Mouse (Mus musculus) limb, embryonic 10.5 days (tissue): Measurements from ENCODE around the gene Ankrd11. TPM values are rescaled to one million over a fixed set of nuclear protein-coding genes. Genes with fewer than 3 reads are reported as not detected.

Source experiments
- DNase-seq: peaks from one replicate; pipeline ENCODE4 v3.0.0-alpha.2; 2017; ENCODE audit warnings: low spot score
- H3K27ac ChIP-seq: fragments of 300-500 bp; sonication (generic); 2 replicates; pipeline ENCODE4 v1.5.1; 2016; ENCODE audit warnings: mild to moderate bottlenecking
- H3K27me3 ChIP-seq: fragments of 300-500 bp; sonication (generic); 2 replicates; pipeline ENCODE4 v1.6.1; 2016; ENCODE audit warnings: low read depth, mild to moderate bottlenecking; ENCODE audit not compliant: poor library complexity, severe bottlenecking
- H3K36me3 ChIP-seq: fragments of 300-500 bp; sonication (generic); 2 replicates; pipeline ENCODE4 v1.6.1; 2016; ENCODE audit warnings: mild to moderate bottlenecking, moderate library complexity
- H3K4me1 ChIP-seq: fragments of 300-500 bp; sonication (generic); 2 replicates; pipeline ENCODE4 v1.6.1; 2016
- H3K4me3 ChIP-seq: fragments of 300-500 bp; sonication (generic); 2 replicates; pipeline ENCODE4 v1.5.1; 2016; ENCODE audit warnings: mild to moderate bottlenecking, moderate library complexity
- H3K9me3 ChIP-seq: fragments of 300-500 bp; sonication (generic); replicated peaks from 2 replicates; pipeline ENCODE4 v1.6.1; 2016; ENCODE audit warnings: mild to moderate bottlenecking
- WGBS: fragments of 180-500 bp; shearing (Covaris S2); methylation state at CpG from one replicate; pipeline ENCODE4 v1.1.7; 2016; 5-methylcytosine and 5-hydroxymethylcytosine counted together
- polyA plus RNA-seq: library from polyadenylated mRNA; unstranded; fragments of >200 nt; fragmentation: Nextera tagmentation; extraction: Ambion mirVana; gene quantifications from 2 replicates; pipeline ENCODE4 v1.2.1, GENCODE M21; 2016

Ankrd11 gene
- polyA plus RNA-seq, 1 experiment from 2014 or later, result 54.8 TPM

DNA sequence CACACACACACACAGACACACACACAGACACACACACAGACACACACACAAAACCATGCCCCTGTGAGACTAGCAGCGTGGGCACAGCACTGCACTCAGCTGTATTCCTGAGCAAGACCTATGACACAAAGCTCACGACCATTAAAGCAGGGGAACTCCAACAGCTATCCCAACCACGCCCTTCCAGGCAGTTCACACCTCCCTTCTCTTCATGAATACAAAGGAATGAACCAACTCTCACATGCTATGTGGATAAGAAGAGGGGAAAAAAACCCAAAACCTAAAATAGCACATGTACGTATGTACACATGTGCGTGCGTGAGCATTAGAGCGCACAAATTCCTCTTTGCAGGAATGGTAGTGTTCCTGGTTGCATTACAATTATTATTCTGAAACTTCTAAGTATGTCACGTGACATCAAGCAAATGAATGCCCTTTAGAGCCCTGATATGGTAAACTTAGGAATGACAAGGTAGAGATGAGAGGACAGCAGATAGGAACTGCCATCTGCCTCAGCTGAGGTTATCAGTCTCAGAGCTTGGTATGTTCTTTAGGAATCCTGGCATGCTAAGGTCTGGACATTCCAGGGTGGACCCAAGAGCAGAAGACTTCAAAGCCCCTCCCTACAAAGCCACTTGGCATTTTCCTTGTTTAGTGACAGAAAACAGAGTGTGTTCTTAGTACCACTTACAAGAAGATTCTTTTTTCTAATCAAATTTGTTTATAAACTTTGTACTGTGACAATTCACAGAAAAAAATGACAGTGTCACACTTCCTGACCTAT, 115.9 kb downstream of the Ankrd11 start:
- Histone ChIP-seq H3K27me3 (no peaks in the 10 kb centered on the region), H3K4me3 (no peak overlapping the region), H3K4me1 (peaks cover 17% of the 10 kb centered on the region), H3K9me3 (no peaks in the 10 kb centered on the region), H3K36me3 (peaks cover 12% of the 10 kb centered on the region; the same call in 1 of the 2 replicates), H3K27ac (no peak overlapping the region)
- DNase-seq, result peak; percentile 22
- 87% methylated on average over 8 of the region's 8 CpGs for WGBS

GRCm38 (mm10) chr8:122924091-122924490, 118.0 kb downstream of the Ankrd11 start:
- Histone ChIP-seq H3K9me3 (no peaks in the 10 kb centered on the region), H3K27ac (no peak overlapping the region), H3K27me3 (no peaks in the 10 kb centered on the region), H3K36me3 (peaks cover 17% of the 10 kb centered on the region), H3K4me3 (no peak overlapping the region), H3K4me1 (peaks cover 21% of the 10 kb centered on the region)
- no peak for DNase-seq
- 80% methylated on average over 6 of the region's 6 CpGs for WGBS

- Histone ChIP-seq H3K9me3 (no peaks in the 10 kb centered on the region), H3K4me1 (peaks cover 27% of the 10 kb centered on the region), H3K36me3 (peaks cover 17% of the 10 kb centered on the region), H3K4me3 (no peak overlapping the region), H3K27ac (no peak overlapping the region), H3K27me3 (no peaks in the 10 kb centered on the region)
- DNase-seq, result no peak
- 73% methylated on average over 7 of the region's 7 CpGs for WGBS
Observed at GRCm38 (mm10) chr8:122923431-122924090, 118.5 kb downstream of the Ankrd11 start.

DNA sequence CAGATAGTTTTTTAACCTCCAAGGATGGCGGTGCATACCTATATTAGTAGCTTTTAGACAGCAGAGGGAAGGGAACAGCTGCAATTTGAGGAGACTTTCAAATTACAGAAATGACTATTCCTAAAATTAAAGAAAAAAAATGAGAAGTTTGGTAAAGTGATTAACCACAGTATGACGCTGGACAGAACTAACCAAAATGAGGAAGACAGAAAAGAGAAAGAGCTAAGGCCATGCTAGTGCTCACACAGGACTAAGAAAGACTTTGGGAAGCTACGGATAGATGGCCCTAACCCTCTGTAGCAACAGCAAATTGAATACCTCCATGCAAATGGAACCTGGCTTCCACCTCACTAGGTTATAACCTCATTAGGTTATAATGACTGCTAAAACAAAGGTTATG, 119.1 kb downstream of the Ankrd11 start:
- H3K27me3 ChIP-seq, result no peaks in the 10 kb centered on the region

GRCm38 (mm10) chr8:122920890-122921289, 121.2 kb downstream of the Ankrd11 start:
- 92% methylated on average over 7 of the region's 7 CpGs for WGBS
- Histone ChIP-seq H3K27ac (no peak overlapping the region), H3K4me1 (peaks cover 41% of the 10 kb centered on the region), H3K9me3 (no peaks in the 10 kb centered on the region), H3K36me3 (peaks cover 8% of the 10 kb centered on the region), H3K4me3 (no peak overlapping the region), H3K27me3 (no peaks in the 10 kb centered on the region)
- DNase-seq, result no peak

More for the DNA sequence above, 119.1 kb downstream of the Ankrd11 start:
- WGBS, result 87% methylated on average over 3 of the region's 3 CpGs
- Histone ChIP-seq H3K9me3 (no peaks in the 10 kb centered on the region), H3K4me3 (no peak overlapping the region), H3K27ac (no peak overlapping the region), H3K4me1 (peaks cover 33% of the 10 kb centered on the region), H3K36me3 (peaks cover 16% of the 10 kb centered on the region)
- no peak for DNase-seq

GRCm38 (mm10) chr8:122918438-122919107, 123.5 kb downstream of the Ankrd11 start:
- Histone ChIP-seq H3K36me3 (peaks cover 32% of the 10 kb centered on the region), H3K9me3 (no peaks in the 10 kb centered on the region), H3K27me3 (no peaks in the 10 kb centered on the region), H3K4me3 (no peak overlapping the region), H3K4me1 (peaks cover 34% of the 10 kb centered on the region), H3K27ac (peak overlapping the region; percentile 26; the same call in 1 of the 2 replicates)
- DNase-seq, result no peak
- whole genome bisulfite sequencing, result 84% methylated on average over 7 of the region's 7 CpGs

- Histone ChIP-seq H3K4me1 (peaks cover 26% of the 10 kb centered on the region), H3K36me3 (peaks cover 40% of the 10 kb centered on the region), H3K9me3 (no peaks in the 10 kb centered on the region), H3K27me3 (no peaks in the 10 kb centered on the region), H3K27ac (peak overlapping the region; percentile 26; the same call in 1 of the 2 replicates), H3K4me3 (no peak overlapping the region)
- DNase-seq, result no peak
- WGBS, result 59% methylated on average over 11 of the region's 11 CpGs
Observed at GRCm38 (mm10) chr8:122917531-122918392, 124.3 kb downstream of the Ankrd11 start.

DNA sequence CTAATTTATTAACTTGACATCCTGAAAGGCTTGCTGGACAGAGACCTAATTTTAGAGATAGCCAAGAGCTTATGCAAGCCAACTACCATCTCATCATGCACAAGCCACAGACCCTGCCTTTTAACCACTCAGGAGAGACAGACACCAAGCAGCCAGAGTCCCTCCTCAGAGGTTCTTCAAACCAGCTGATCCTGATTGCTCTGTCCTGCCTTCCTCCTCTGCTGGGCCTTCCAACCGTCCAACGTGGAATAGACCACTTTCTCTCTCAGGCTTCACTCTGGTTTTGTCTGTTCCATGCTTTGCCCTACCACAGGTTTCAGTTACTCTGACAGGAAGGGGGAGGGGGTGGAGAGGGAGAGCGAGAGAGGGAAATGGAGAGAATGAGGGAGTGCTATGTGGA, 125.3 kb downstream of the Ankrd11 start:
- no peak overlapping the region for H3K4me3 ChIP-seq
- WGBS, result 70% methylated on average over 3 of the region's 3 CpGs
- no peak for DNase-seq
- H3K27me3 ChIP-seq, result no peaks in the 10 kb centered on the region
- peaks cover 47% of the 10 kb centered on the region for H3K36me3 ChIP-seq
- H3K4me1 ChIP-seq, result peaks cover 25% of the 10 kb centered on the region
- H3K9me3 ChIP-seq, result no peaks in the 10 kb centered on the region
- no peak overlapping the region for H3K27ac ChIP-seq

GRCm38 (mm10) chr8:122912871-122913270, 129.2 kb downstream of the Ankrd11 start:
- Histone ChIP-seq H3K4me1 (peaks cover 8% of the 10 kb centered on the region), H3K9me3 (no peaks in the 10 kb centered on the region), H3K27me3 (no peaks in the 10 kb centered on the region), H3K4me3 (no peak overlapping the region), H3K36me3 (peaks cover 56% of the 10 kb centered on the region), H3K27ac (no peak overlapping the region)
- 89% methylated on average over 4 of the region's 4 CpGs for WGBS
- no peak for DNase-seq

GRCm38 (mm10) chr8:122912150-122912549, 129.9 kb downstream of the Ankrd11 start:
- Histone ChIP-seq H3K27me3 (no peaks in the 10 kb centered on the region), H3K9me3 (no peaks in the 10 kb centered on the region), H3K36me3 (peaks cover 64% of the 10 kb centered on the region), H3K27ac (no peak overlapping the region), H3K4me1 (peaks cover under 1% of the 10 kb centered on the region), H3K4me3 (no peak overlapping the region)
- WGBS, result 85% methylated on average over 3 of the region's 3 CpGs
- no peak for DNase-seq

DNA sequence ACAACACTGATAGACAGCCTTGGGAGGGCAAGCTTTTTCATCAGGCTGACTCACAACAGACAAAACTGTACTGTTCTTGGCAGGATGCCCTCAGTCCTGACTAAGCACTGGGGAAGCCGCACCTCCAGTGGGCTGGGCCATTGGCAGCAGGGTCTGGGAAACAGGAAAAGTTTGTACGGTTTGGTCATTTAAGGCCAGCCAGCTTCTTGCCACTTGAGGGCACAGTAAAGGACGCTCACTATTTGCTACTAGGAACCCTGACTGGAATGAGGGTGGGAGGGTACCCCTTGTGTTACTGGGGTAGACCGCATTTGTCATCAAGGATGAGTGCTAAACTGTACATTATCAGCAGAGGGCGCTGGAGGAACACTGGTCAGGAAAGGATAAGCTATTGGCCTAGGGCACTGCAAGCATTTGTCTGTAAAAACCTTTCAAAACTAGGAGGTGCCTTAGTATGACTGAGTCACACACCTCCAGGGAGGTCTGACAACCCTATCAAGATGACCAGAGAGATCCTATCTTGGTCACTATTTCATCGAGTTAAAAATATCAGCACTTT, 135.5 kb downstream of the Ankrd11 start:
- Histone ChIP-seq H3K27me3 (no peaks in the 10 kb centered on the region), H3K4me1 (no peaks in the 10 kb centered on the region), H3K36me3 (peaks cover 59% of the 10 kb centered on the region), H3K27ac (no peak overlapping the region), H3K4me3 (no peak overlapping the region), H3K9me3 (no peaks in the 10 kb centered on the region)
- WGBS, result 56% methylated on average over 6 of the region's 6 CpGs
- peak; percentile 68 for DNase-seq

- 96% methylated on average over 4 of the region's 4 CpGs for WGBS
- Histone ChIP-seq H3K36me3 (peaks cover 66% of the 10 kb centered on the region), H3K27ac (no peak overlapping the region), H3K9me3 (no peaks in the 10 kb centered on the region), H3K27me3 (no peaks in the 10 kb centered on the region), H3K4me1 (no peaks in the 10 kb centered on the region), H3K4me3 (no peak overlapping the region)
- DNase-seq, result no peak
Observed at GRCm38 (mm10) chr8:122905346-122905745, 136.7 kb downstream of the Ankrd11 start.
